Mouse (Mus musculus) hindbrain, embryonic 16.5 days (tissue): ENCODE data around the gene Etfrf1. TPM values are rescaled to one million over a fixed set of nuclear protein-coding genes. Genes with fewer than 3 reads are reported as not detected.
A peak's percentile ranks its signal among the peaks of the same experiment; 100 is the strongest.

Experiments
- ATAC-seq: fragments of 200-750 bp; cut with Nextera tagmentation; 2 replicates; pipeline ENCODE4 v1.8.0; 2017; ENCODE audit warnings: moderate TSS enrichment, moderate library complexity
- H3K27ac ChIP-seq: fragments of 300-500 bp; sonication (generic); 2 replicates; pipeline ENCODE4 v1.5.1; 2014; ENCODE audit warnings: low read depth, mild to moderate bottlenecking, control low read depth, low read length, moderate library complexity
- H3K27me3 ChIP-seq: fragments of 300-500 bp; sonication (generic); replicated peaks from 2 replicates; pipeline ENCODE4 v1.6.1; 2014; ENCODE audit warnings: low read length; ENCODE audit not compliant: control insufficient read depth, insufficient read depth
- H3K36me3 ChIP-seq: fragments of 300-500 bp; sonication (generic); 2 replicates; pipeline ENCODE4 v1.6.1; 2014; ENCODE audit warnings: mild to moderate bottlenecking, low read length, moderate library complexity, mixed read lengths; ENCODE audit not compliant: control insufficient read depth, insufficient read depth
- H3K4me1 ChIP-seq: fragments of 300-500 bp; sonication (generic); 2 replicates; pipeline ENCODE4 v1.6.1; 2014; ENCODE audit warnings: low read depth, low read length; ENCODE audit not compliant: control insufficient read depth, insufficient read depth
- H3K4me2 ChIP-seq: fragments of 300-500 bp; sonication (generic); 2 replicates; pipeline ENCODE4 v1.6.1; 2014; ENCODE audit warnings: mild to moderate bottlenecking, low read length, control low read depth, moderate library complexity
- H3K4me3 ChIP-seq: fragments of 300-500 bp; sonication (generic); 2 replicates; pipeline ENCODE4 v1.5.1; 2014; ENCODE audit warnings: mild to moderate bottlenecking, low read length, control low read depth, moderate library complexity
- H3K9ac ChIP-seq: fragments of 300-500 bp; sonication (generic); 2 replicates; pipeline ENCODE4 v1.6.1; 2014; ENCODE audit warnings: low read depth, mild to moderate bottlenecking, control low read depth, low read length, moderate library complexity
- H3K9me3 ChIP-seq: fragments of 300-500 bp; sonication (generic); 2 replicates; pipeline ENCODE4 v1.6.1; 2014; ENCODE audit warnings: mild to moderate bottlenecking, low read length, moderate library complexity; ENCODE audit not compliant: control insufficient read depth
- WGBS: fragments of 180-500 bp; shearing (Covaris S2); extraction: QIAGEN DNeasy Blood & Tissue Kit; methylation state at CpG from one replicate; pipeline ENCODE4 v1.1.7; 2014; 5-methylcytosine and 5-hydroxymethylcytosine counted together
- polyA plus RNA-seq: library from polyadenylated mRNA; unstranded; fragments of >200 nt; fragmentation: Nextera tagmentation; extraction: Ambion mirVana; gene quantifications from 2 replicates; pipeline ENCODE4 v1.2.1, GENCODE M21; 2015

Etfrf1 gene
- polyA plus RNA-seq = 26.7 and 27.1 TPM in 2 replicates

DNA sequence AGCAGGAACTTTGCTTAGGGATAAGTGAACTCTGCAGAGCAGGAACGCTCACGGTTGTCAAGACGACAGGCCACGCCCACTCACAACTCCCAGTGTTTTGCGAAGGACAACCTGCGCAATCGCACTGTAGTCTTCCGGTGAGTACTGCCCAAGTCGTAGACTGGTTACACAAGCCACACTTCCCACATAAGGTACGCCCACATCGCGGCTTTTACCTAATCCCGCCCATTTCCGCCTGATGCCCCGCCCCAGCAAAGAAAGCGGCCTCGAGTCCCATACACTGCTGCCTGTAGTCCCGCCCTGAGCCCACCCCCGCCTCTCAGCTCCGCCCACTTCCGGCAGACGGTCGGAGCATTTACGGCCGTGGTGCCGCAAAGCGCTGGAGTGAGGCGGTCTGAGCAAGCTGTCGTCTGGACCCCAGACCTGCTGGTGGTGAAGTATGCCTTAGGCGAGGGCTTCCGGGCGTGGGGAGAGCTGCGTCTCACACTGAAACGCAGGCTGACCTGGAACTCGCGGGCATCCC lies at the start of gene Etfrf1, which contains the start of gene Casc1:
Gene Etfrf1 (plus strand): TSS at position 319 of the 523 bp plus-strand sequence.
Gene Casc1 (minus strand): TSS at position 190 of the 523 bp plus-strand sequence.
- H3K4me1 ChIP-seq = peaks cover 15% of the 10 kb centered on the region
- 0% methylated on average over 36 of the region's 36 CpGs for WGBS
- no peaks in the 10 kb centered on the region for H3K36me3 ChIP-seq
- no peaks in the 10 kb centered on the region for H3K9me3 ChIP-seq
- peak within 1 kb of the TSS; percentile 63 for H3K4me3 ChIP-seq
- H3K4me2 ChIP-seq = peak within 1 kb of the TSS; percentile 75
- H3K27me3 ChIP-seq = no peaks in the 10 kb centered on the region
- peak within 1 kb of the TSS; percentile 93 for H3K27ac ChIP-seq
- peak; percentile 100 for ATAC-seq
- peak within 1 kb of the TSS; percentile 78 for H3K9ac ChIP-seq

DNA sequence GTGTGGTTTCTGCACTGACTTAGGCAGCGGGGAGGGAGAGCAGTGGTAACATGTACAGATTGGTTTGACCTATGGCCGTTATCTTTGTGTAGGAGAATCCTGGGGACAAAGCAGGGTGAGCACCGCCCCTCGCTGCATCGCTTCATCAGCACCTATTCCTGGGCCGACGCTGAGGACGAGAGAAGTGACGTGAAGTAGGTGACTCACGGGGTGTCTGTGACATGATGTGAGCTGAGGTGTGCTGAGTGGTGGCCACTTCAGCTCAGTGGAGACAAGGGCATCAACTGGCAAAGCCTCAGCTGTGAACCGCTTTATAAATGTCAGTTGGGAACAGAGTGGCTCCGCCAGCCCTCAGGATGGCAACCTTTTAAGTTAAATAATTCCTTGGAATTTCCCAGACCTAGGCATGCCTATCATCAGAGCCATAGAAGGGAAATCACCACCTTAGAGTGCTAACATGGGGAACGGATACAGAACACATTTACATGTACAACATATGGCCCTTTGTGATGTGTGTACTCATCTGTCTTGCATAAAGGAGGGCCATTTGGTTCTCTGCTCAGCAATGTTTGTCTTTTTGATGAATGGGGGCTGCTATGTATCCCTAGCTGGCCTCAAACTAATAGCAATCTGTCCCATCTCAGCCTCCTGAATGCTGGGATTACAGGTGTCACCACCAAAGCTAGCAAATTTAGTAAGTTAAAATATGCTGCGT lies 38.9 kb upstream of the Etfrf1 start:
- WGBS = 74% methylated on average over 14 of the region's 14 CpGs
- no peak overlapping the region for H3K4me2 ChIP-seq
- no peak overlapping the region for H3K27ac ChIP-seq
- peaks cover 6% of the 10 kb centered on the region for H3K4me1 ChIP-seq
- H3K36me3 ChIP-seq = no peaks in the 10 kb centered on the region
- no peak for ATAC-seq
- no peaks in the 10 kb centered on the region; the same call in 1 of the 2 replicates for H3K27me3 ChIP-seq
- H3K9me3 ChIP-seq = no peaks in the 10 kb centered on the region
- H3K9ac ChIP-seq = no peak overlapping the region
- no peak overlapping the region for H3K4me3 ChIP-seq

DNA sequence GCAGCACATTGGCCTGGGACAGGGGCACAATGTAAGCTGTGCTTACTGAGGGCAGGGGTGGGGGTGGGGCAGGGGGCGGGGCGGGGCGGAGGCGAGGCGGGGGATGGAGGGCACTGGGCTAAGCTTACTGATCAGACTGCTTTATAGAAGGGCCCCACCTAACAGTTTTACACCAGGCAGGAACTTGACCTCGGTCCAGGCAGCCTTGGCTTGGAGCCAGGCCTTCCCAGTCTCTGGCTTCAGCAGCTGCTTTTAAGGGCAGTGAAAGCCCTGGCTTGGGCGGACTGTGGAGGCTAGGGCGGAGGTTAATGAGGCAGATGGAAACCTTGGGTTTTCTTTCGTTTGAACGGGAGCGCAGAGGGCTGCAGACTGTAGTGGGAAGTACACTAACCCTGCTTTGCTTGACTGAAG lies 37.1 kb upstream of the Etfrf1 start:
- peak; percentile 69 for ATAC-seq
- WGBS = 2% methylated on average over 11 of the region's 11 CpGs
- H3K4me2 ChIP-seq = peak overlapping the region; percentile 25; the same call in 1 of the 2 replicates

DNA sequence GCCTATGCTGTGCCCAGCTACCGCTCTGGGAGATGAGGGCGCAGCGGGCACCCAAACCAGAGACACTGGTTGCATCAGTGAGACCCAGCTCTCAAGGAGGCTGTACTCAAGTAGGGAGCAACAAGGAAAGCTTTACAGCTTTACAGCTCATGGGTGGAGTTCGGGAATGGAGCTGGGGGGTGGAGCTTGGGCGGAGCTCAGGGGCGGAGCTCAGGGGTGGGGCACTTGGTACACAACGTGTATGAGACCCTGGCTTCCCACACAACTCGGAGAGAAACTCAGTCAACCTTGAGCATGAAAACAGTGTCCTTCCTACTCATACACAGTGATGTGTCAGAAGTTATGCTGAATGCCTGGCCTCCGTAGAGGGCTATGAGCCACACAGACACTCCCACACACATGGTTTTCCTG lies 35.4 kb upstream of the Etfrf1 start:
- Histone ChIP-seq H3K27ac (no peak overlapping the region), H3K9ac (no peak overlapping the region), H3K36me3 (no peaks in the 10 kb centered on the region), H3K4me1 (peaks cover 6% of the 10 kb centered on the region), H3K4me2 (no peak overlapping the region), H3K9me3 (no peaks in the 10 kb centered on the region), H3K27me3 (no peaks in the 10 kb centered on the region; the same call in none of the 2 replicates), H3K4me3 (no peak overlapping the region)
- WGBS = 31% methylated on average over 9 of the region's 9 CpGs
- no peak for ATAC-seq

More for the DNA sequence above, 37.1 kb upstream of the Etfrf1 start:
- Histone ChIP-seq H3K4me3 (no peak overlapping the region), H3K27ac (no peak overlapping the region), H3K9ac (no peak overlapping the region), H3K27me3 (no peaks in the 10 kb centered on the region; the same call in none of the 2 replicates), H3K4me1 (peaks cover 6% of the 10 kb centered on the region), H3K36me3 (no peaks in the 10 kb centered on the region), H3K9me3 (no peaks in the 10 kb centered on the region)

DNA sequence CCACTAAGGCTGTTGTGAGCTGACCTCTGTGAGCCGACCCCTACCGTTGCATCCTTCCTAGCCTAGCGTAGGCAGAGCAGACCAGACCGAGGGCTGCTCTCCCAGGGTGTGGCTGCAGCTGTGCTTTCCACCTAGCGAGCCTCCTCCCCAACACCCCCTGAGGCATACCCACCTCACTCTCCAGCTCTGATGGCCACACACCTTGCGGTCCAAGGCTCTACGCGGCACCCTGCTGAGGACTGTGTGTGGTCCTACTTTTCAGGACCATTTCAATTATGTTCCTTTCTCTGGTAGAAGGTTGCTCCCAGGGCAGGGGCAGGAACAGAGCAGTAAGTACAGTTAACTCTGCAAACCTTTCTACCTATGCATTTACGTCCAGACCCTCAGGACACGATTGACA lies 34.5 kb upstream of the Etfrf1 start:
- no peak overlapping the region for H3K9ac ChIP-seq
- H3K4me3 ChIP-seq = no peak overlapping the region
- no peaks in the 10 kb centered on the region; the same call in none of the 2 replicates for H3K27me3 ChIP-seq
- H3K4me1 ChIP-seq = peaks cover 6% of the 10 kb centered on the region
- H3K4me2 ChIP-seq = no peak overlapping the region
- H3K36me3 ChIP-seq = no peaks in the 10 kb centered on the region
- H3K27ac ChIP-seq = no peak overlapping the region
- H3K9me3 ChIP-seq = no peaks in the 10 kb centered on the region
- ATAC-seq = no peak
- 47% methylated on average over 10 of the region's 10 CpGs for WGBS

DNA sequence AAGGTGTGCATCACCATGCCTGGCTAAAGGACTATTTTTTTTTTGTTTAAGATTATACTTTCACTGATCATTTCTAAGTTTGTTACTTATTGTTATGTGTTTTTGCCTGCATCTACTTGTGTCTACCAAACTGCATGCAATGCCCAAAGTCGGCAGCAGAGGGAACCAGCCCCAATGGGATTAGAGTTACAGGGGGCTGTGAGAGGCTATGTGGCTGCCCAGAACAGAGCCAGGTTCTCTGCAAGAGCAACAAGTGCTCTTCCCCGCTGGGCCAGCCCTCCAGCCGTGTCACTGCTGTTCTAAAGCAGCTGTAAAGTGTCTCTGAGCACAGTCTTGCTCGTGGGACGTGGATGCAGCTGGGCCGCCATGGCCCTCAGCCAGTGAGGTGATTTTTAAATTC lies 31.3 kb upstream of the Etfrf1 start:
- Histone ChIP-seq H3K27ac (no peak overlapping the region), H3K4me3 (no peak overlapping the region), H3K9me3 (no peaks in the 10 kb centered on the region), H3K36me3 (no peaks in the 10 kb centered on the region), H3K9ac (no peak overlapping the region), H3K4me1 (no peaks in the 10 kb centered on the region), H3K27me3 (no peaks in the 10 kb centered on the region; the same call in none of the 2 replicates), H3K4me2 (no peak overlapping the region)
- WGBS = 24% methylated on average over 6 of the region's 6 CpGs
- no peak for ATAC-seq

DNA sequence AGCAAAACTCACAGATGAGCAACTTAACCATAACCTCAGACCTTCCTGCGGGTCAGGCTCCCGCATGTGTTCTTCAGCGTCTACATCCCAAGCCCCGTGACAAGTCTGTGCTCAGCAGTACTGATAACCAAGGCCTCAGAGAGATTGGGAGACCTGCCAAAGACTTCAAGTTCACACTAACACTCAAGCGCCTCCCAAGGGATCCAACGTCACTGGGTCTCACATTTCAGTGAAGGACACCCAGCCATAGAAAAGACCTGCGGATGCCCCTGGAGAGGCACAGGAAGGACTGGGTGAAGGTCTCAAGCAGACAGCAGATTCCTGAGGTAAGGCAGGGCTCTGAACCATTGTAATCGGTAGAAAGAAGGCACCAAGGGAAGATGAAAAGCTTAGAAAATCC lies 28.9 kb upstream of the Etfrf1 start:
- no peak overlapping the region for H3K4me3 ChIP-seq
- no peak overlapping the region for H3K9ac ChIP-seq
- no peaks in the 10 kb centered on the region for H3K36me3 ChIP-seq
- no peaks in the 10 kb centered on the region for H3K9me3 ChIP-seq
- no peak overlapping the region for H3K27ac ChIP-seq
- no peak overlapping the region for H3K4me2 ChIP-seq
- no peak for ATAC-seq
- no peaks in the 10 kb centered on the region for H3K4me1 ChIP-seq
- no peaks in the 10 kb centered on the region; the same call in 1 of the 2 replicates for H3K27me3 ChIP-seq
- WGBS = 83% methylated on average over 8 of the region's 8 CpGs

DNA sequence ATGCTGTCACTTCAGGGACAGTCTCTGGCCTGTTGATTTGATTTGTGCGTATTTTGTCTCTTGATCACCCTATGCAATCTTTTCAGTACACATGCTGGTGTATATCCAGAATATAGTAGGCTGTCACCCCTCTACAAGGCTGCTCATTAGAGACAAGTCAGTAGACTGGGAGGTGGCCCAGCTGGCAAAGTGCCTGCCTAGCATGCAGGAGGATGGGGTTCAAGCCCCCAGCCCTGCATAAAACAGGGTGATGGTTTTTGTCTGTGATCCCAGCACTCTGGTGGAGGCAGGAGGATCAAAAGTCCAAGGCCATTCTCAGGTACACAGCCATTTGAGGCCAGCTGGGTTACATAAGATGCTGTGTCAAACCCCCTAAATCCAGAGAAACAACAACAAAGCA lies 24.8 kb upstream of the Etfrf1 start:
- H3K4me3 ChIP-seq = no peak overlapping the region
- H3K27ac ChIP-seq = no peak overlapping the region
- H3K4me2 ChIP-seq = no peak overlapping the region
- no peaks in the 10 kb centered on the region for H3K9me3 ChIP-seq
- 96% methylated on average over 1 of the region's 1 CpGs for WGBS
- no peak overlapping the region; the same call in 1 of the 2 replicates for H3K9ac ChIP-seq
- ATAC-seq = no peak
- no peaks in the 10 kb centered on the region for H3K36me3 ChIP-seq
- no peaks in the 10 kb centered on the region for H3K4me1 ChIP-seq
- H3K27me3 ChIP-seq = no peaks in the 10 kb centered on the region
